Mouse (Mus musculus) C2C12 (cell line): ENCODE results near the gene Ktn1.

ENCODE experiments used
- CTCF ChIP-seq: IDR thresholded peaks from one replicate; pipeline ENCODE4 v1.5.1; 2011; ENCODE audit not compliant: control insufficient read depth, insufficient read depth, insufficient read length
- MAX ChIP-seq: IDR thresholded peaks from one replicate; pipeline ENCODE4 v1.6.1; 2011; ENCODE audit warnings: mild to moderate bottlenecking, control low read depth

GRCm38 (mm10) chr14:47775543-47775942 lies 127.3 kb downstream of the Ktn1 start:
- no peak for TF ChIP-seq CTCF
- no peak for TF ChIP-seq MAX
